In genomic region chr7:19694336-19695212, GRCm38 (mm10) we compare ENCODE assay signal across 14 mouse cellular contexts. TPM values are rescaled to one million over a fixed set of nuclear protein-coding genes. Genes with fewer than 3 reads are reported as not detected.
DNase-seq lines count a peak whose midpoint lies in the region; ATAC-seq and TF ChIP-seq lines count a peak whose summit lies in the region.
"Had no signal": no experiment of that assay in that cellular context is flagged by ENCODE, and none has a peak within 500 bp of the region (broad histone marks: within the 10 kb centered on the region; RNA-seq: fewer than 3 reads in every experiment).

No protein-coding gene starts in this region.

- H3K4me3 ChIP-seq in heart, embryonic 10.5 days = 0 out of 2 replicates have a peak overlapping the region, but pooled peaks have one; percentile 1
- H3K4me3 ChIP-seq in lung, postnatal 0 days (ENCODE audit: low read depth, low read length) = no peak overlapping the region
- H3K4me3 ChIP-seq in intestine, embryonic 14.5 days (ENCODE audit: low read depth, low read length) = no peak overlapping the region
- H3K4me3 ChIP-seq in stomach, embryonic 16.5 days (replicated peaks; ENCODE audit: low read length) = no peak overlapping the region

- no peak for ATAC-seq in lung, postnatal 0 days
- ATAC-seq in intestine, embryonic 14.5 days (replicated peaks; ENCODE audit: low FRiP score, low TSS enrichment, low read depth) = no peak
- no peak for ATAC-seq in stomach, embryonic 16.5 days (ENCODE audit: insufficient read depth, low FRiP score)
- no peak for ATAC-seq in cerebellum, adult (ENCODE audit: insufficient number of reproducible peaks, low FRiP score, low TSS enrichment)
- ATAC-seq: CD4-positive, CD25-positive, alpha-beta regulatory T cell, adult 4 months; inflammation-experienced regulatory T-cells, adult 6 months had no signal

- no peaks in the 10 kb centered on the region for H3K9me3 ChIP-seq in heart, embryonic 10.5 days
- H3K9me3 ChIP-seq in lung, postnatal 0 days (ENCODE audit: low read length) = no peaks in the 10 kb centered on the region
- no peaks in the 10 kb centered on the region for H3K9me3 ChIP-seq in intestine, embryonic 14.5 days (ENCODE audit: control insufficient read depth, low read length)
- no peaks in the 10 kb centered on the region for H3K9me3 ChIP-seq in stomach, embryonic 16.5 days (replicated peaks; ENCODE audit: control insufficient read depth, low read length)

- no peak for TF ChIP-seq EP300 in lung, postnatal 0 days (IDR thresholded peaks at IDR 0.05)

- DNase-seq in heart, embryonic 10.5 days (ENCODE audit: low spot score) = no peak
- no peak for DNase-seq in heart, adult 8-10 months (ENCODE audit: low spot score)
- no peak for DNase-seq in lung, postnatal 0 days (ENCODE audit: low spot score)
- DNase-seq in lung, adult 18-20 months = no peak
- DNase-seq in intestine, embryonic 14.5 days (ENCODE audit: low spot score) = no peak
- no peak for DNase-seq in cerebellum, postnatal 36 days

- 68% methylated on average over 10 of the region's 10 CpGs for WGBS in heart, embryonic 10.5 days
- 71% methylated on average over 10 of the region's 10 CpGs for WGBS in lung, postnatal 0 days
- WGBS in intestine, embryonic 14.5 days = 82% methylated on average over 10 of the region's 10 CpGs
- 70% methylated on average over 10 of the region's 10 CpGs for WGBS in stomach, embryonic 16.5 days

- H3K36me3 ChIP-seq in heart, embryonic 10.5 days = peaks cover 18% of the 10 kb centered on the region
- no peaks in the 10 kb centered on the region for H3K36me3 ChIP-seq in lung, postnatal 0 days (ENCODE audit: insufficient read depth, low read length)
- H3K36me3 ChIP-seq in intestine, embryonic 14.5 days (ENCODE audit: control insufficient read depth, insufficient read depth, low read length) = no peaks in the 10 kb centered on the region
- no peaks in the 10 kb centered on the region; the same call in 1 of the 2 replicates for H3K36me3 ChIP-seq in stomach, embryonic 16.5 days (ENCODE audit: control insufficient read depth, insufficient read depth, low read length)

- H3K27me3 ChIP-seq in heart, embryonic 10.5 days (ENCODE audit: insufficient read depth, poor library complexity, severe bottlenecking) = no peaks in the 10 kb centered on the region
- no peaks in the 10 kb centered on the region for H3K27me3 ChIP-seq in lung, postnatal 0 days (replicated peaks; ENCODE audit: insufficient read depth, low read length)
- no peaks in the 10 kb centered on the region for H3K27me3 ChIP-seq in intestine, embryonic 14.5 days (replicated peaks; ENCODE audit: control insufficient read depth, insufficient read depth, low read length)
- H3K27me3 ChIP-seq in stomach, embryonic 16.5 days (ENCODE audit: control insufficient read depth, insufficient read depth, low read length) = no peaks in the 10 kb centered on the region

- TF ChIP-seq CTCF in lung, postnatal 0 days (IDR thresholded peaks at IDR 0.05) = no peak

- H3K27ac ChIP-seq in heart, embryonic 10.5 days = peak overlapping the region; percentile 84
- H3K27ac ChIP-seq in lung, postnatal 0 days (ENCODE audit: low read length) = peak overlapping the region; percentile 81
- peak overlapping the region; percentile 17 for H3K27ac ChIP-seq in intestine, embryonic 14.5 days (ENCODE audit: low read depth)
- H3K27ac ChIP-seq in stomach, embryonic 16.5 days (ENCODE audit: low read length) = peak overlapping the region; percentile 26

- H3K4me2 ChIP-seq in lung, postnatal 0 days (replicated peaks; ENCODE audit: low read depth, low read length) = no peak overlapping the region
- no peak overlapping the region for H3K4me2 ChIP-seq in intestine, embryonic 14.5 days (ENCODE audit: low read length)
- H3K4me2 ChIP-seq in stomach, embryonic 16.5 days (ENCODE audit: low read depth, low read length) = no peak overlapping the region

- no peak overlapping the region for H3K9ac ChIP-seq in lung, postnatal 0 days (replicated peaks; ENCODE audit: low read depth)
- H3K9ac ChIP-seq in intestine, embryonic 14.5 days (ENCODE audit: low read length) = no peak overlapping the region
- H3K9ac ChIP-seq in stomach, embryonic 16.5 days (ENCODE audit: low read length) = peak overlapping the region; percentile 10; the same call in 1 of the 2 replicates

- peaks cover 61% of the 10 kb centered on the region for H3K4me1 ChIP-seq in heart, embryonic 10.5 days
- peaks cover 22% of the 10 kb centered on the region; the same call in 1 of the 2 replicates for H3K4me1 ChIP-seq in lung, postnatal 0 days (ENCODE audit: insufficient read depth, low read depth, low read length)
- H3K4me1 ChIP-seq in intestine, embryonic 14.5 days (replicated peaks; ENCODE audit: control insufficient read depth, insufficient read depth, low read length) = peaks cover 21% of the 10 kb centered on the region
- H3K4me1 ChIP-seq in stomach, embryonic 16.5 days (ENCODE audit: control insufficient read depth, insufficient read depth, low read length) = peaks cover 34% of the 10 kb centered on the region

RNA-seq across cellular contexts. Expression of gene Apoc1, which starts 2.1 kb away (rescaled TPM):
- 5.4 and 19.9 TPM in 2 replicates for polyA plus RNA-seq in heart, embryonic 10.5 days (2016; fragmentation: Nextera tagmentation; extraction: Ambion mirVana)
- 1 to 10 TPM in 1 of 4 experiments, under 1 TPM in 1, not detected in 2; 0.98 to 1.1 TPM for total RNA-seq in heart, adult 8-10 months (2022)
- 61.1 and 63.8 TPM in 2 replicates for polyA plus RNA-seq in lung, postnatal 0 days (2015; fragmentation: Nextera tagmentation; extraction: Ambion mirVana)
- 8.3 and 9.1 TPM in 2 replicates for polyA plus RNA-seq in intestine, embryonic 14.5 days (2014; fragmentation: Nextera tagmentation; extraction: Ambion mirVana)
- 38.3 and 53.4 TPM in 2 replicates for polyA plus RNA-seq in stomach, embryonic 16.5 days (2015; fragmentation: Nextera tagmentation; extraction: Ambion mirVana)
- polyA plus RNA-seq: CD4-positive, CD25-positive, alpha-beta regulatory T cell, adult 4 months had no signal

RNA-seq across cellular contexts. Expression of gene Apoe, which starts 4.4 kb away (rescaled TPM):
- 326 and 523 TPM in 2 replicates for polyA plus RNA-seq in heart, embryonic 10.5 days (2016; fragmentation: Nextera tagmentation; extraction: Ambion mirVana)
- 100 to 1,000 TPM; 172 to 309 (median 253) TPM for total RNA-seq in heart, adult 8-10 months (2022)
- 768 and 1,006 TPM in 2 replicates for polyA plus RNA-seq in lung, postnatal 0 days (2015; fragmentation: Nextera tagmentation; extraction: Ambion mirVana)
- polyA plus RNA-seq in intestine, embryonic 14.5 days (2014; fragmentation: Nextera tagmentation; extraction: Ambion mirVana) = 227 and 233 TPM in 2 replicates
- polyA plus RNA-seq in stomach, embryonic 16.5 days (2015; fragmentation: Nextera tagmentation; extraction: Ambion mirVana) = 385 and 438 TPM in 2 replicates

RNA-seq across cellular contexts. Expression of gene Apoc4, which starts 13.3 kb away (rescaled TPM):
- 0.65 TPM in 1 of 2 replicates, not detected in the other for polyA plus RNA-seq in heart, embryonic 10.5 days (2016; fragmentation: Nextera tagmentation; extraction: Ambion mirVana)
- total RNA-seq in heart, adult 8-10 months (2022) = not detected
- 0.38 and 0.88 TPM in 2 replicates for polyA plus RNA-seq in lung, postnatal 0 days (2015; fragmentation: Nextera tagmentation; extraction: Ambion mirVana)
- polyA plus RNA-seq in intestine, embryonic 14.5 days (2014; fragmentation: Nextera tagmentation; extraction: Ambion mirVana) = 0.17 TPM in 1 of 2 replicates, not detected in the other
- polyA plus RNA-seq in stomach, embryonic 16.5 days (2015; fragmentation: Nextera tagmentation; extraction: Ambion mirVana) = 11.4 and 16.8 TPM in 2 replicates
- total RNA-seq: left cerebral cortex, postnatal 25 days had no signal
- polyA plus RNA-seq: embryonic facial prominence, embryonic 11.5 days; frontal cortex, adult 2 months; testis, adult 2 months had no signal

RNA-seq across cellular contexts. Expression of gene Gm44805, which starts 13.4 kb away (rescaled TPM):
- 0.46 TPM in 1 of 2 replicates, not detected in the other for polyA plus RNA-seq in heart, embryonic 10.5 days (2016; fragmentation: Nextera tagmentation; extraction: Ambion mirVana)
- not detected for total RNA-seq in heart, adult 8-10 months (2022)
- polyA plus RNA-seq in lung, postnatal 0 days (2015; fragmentation: Nextera tagmentation; extraction: Ambion mirVana) = not detected in 2 replicates
- not detected in 2 replicates for polyA plus RNA-seq in intestine, embryonic 14.5 days (2014; fragmentation: Nextera tagmentation; extraction: Ambion mirVana)
- 1.2 and 7.2 TPM in 2 replicates for polyA plus RNA-seq in stomach, embryonic 16.5 days (2015; fragmentation: Nextera tagmentation; extraction: Ambion mirVana)
- total RNA-seq: left cerebral cortex, postnatal 25 days had no signal
- polyA plus RNA-seq: CD4-positive, CD25-positive, alpha-beta regulatory T cell, adult 4 months; embryonic facial prominence, embryonic 11.5 days; frontal cortex, adult 2 months; inflammation-experienced regulatory T-cells, adult 6 months; testis, adult 2 months had no signal

RNA-seq across cellular contexts. Expression of gene Apoc2, which starts 16.8 kb away (rescaled TPM):
- 10.8 TPM in 1 of 2 replicates, not detected in the other for polyA plus RNA-seq in heart, embryonic 10.5 days (2016; fragmentation: Nextera tagmentation; extraction: Ambion mirVana)
- under 1 TPM in 1 of 4 experiments, not detected in 3; 0.92 TPM for total RNA-seq in heart, adult 8-10 months (2022)
- 4.2 and 4.9 TPM in 2 replicates for polyA plus RNA-seq in lung, postnatal 0 days (2015; fragmentation: Nextera tagmentation; extraction: Ambion mirVana)
- 11.5 and 13.7 TPM in 2 replicates for polyA plus RNA-seq in intestine, embryonic 14.5 days (2014; fragmentation: Nextera tagmentation; extraction: Ambion mirVana)
- polyA plus RNA-seq in stomach, embryonic 16.5 days (2015; fragmentation: Nextera tagmentation; extraction: Ambion mirVana) = 80.5 and 93.2 TPM in 2 replicates
- total RNA-seq: left cerebral cortex, postnatal 25 days had no signal
- polyA plus RNA-seq: CD4-positive, CD25-positive, alpha-beta regulatory T cell, adult 4 months; frontal cortex, adult 2 months; inflammation-experienced regulatory T-cells, adult 6 months had no signal

Comparison
In these comparisons a context has a peak if more than half of its experiments do, and no peak if none do; other contexts are left out.
1. H3K27ac ChIP-seq: peak in every context shown above with its lines; median percentile 84 in heart, embryonic 10.5 days; 81 in lung, postnatal 0 days; 26 in stomach, embryonic 16.5 days; 17 in intestine, embryonic 14.5 days.